Mouse (Mus musculus): ENCODE results near the gene Yrdc.

DNA sequence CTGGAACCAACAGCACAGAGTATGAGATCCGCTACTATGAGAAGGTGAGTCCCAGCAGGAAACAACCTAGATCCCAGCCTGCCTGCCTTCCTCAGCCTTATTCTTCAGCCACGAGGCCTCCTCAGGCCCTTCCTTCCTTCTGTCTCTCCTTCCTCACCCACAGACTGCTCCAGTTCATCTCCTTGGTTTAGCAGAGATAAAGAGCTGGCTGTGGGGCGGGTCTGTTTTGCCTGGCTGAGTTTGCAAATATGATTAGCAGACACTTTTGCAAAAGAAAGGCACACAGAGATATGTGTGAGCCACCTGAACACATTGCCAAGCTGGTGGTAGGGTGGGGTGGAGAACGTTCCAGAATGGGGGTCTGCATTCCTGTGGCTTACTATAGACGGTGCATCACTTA lies 49.4 kb downstream of the Yrdc start:
- TF ChIP-seq CTCF (IDR thresholded peaks at IDR 0.05; ENCODE audit: low read depth), result no peak
- no peak for TF ChIP-seq EP300 (optimal IDR thresholded peaks at IDR 0.05)

All from stomach, postnatal 0 days (tissue).